Mouse (Mus musculus) left cerebral cortex, postnatal 4 days (tissue): ENCODE data around the gene Mmp14. TPM values are rescaled to one million over a fixed set of nuclear protein-coding genes. Genes with fewer than 3 reads are reported as not detected.

ENCODE experiments used
- total RNA-seq, 2 experiments: library from RNA; stranded (reverse); gene quantifications; 2 replicates each; pipeline ENCODE4 v1.2.3; 2021

Mmp14 gene
- total RNA-seq, 2 experiments from 2014 or later, result 44.0 to 47.9 TPM

Other genes with a start within 250 kb of the Mmp14 start
- gene Dad1, start 177.5 kb upstream of the Mmp14 start, total RNA-seq, result 100 to 1,000 TPM; 103 to 114 TPM
- gene Abhd4, start 177.4 kb upstream of the Mmp14 start, total RNA-seq, result 10 to 100 TPM; 37.1 to 38.9 TPM
- not detected for gene Olfr49, start 146.7 kb upstream of the Mmp14 start, total RNA-seq
- 10 to 100 TPM; 56.8 to 64.1 TPM for gene Oxa1l, start 70.8 kb upstream of the Mmp14 start, total RNA-seq
- gene Slc7a7, start 13.8 kb upstream of the Mmp14 start, total RNA-seq, result 1 to 10 TPM; 2.2 to 3.7 TPM
- 100 to 1,000 TPM; 147 to 150 TPM for gene Mrpl52, start 4.7 kb upstream of the Mmp14 start, total RNA-seq
- 10 to 100 TPM; 39.6 to 39.8 TPM for gene Lrp10, start 32.5 kb downstream of the Mmp14 start, total RNA-seq
- gene Rem2, start 44.5 kb downstream of the Mmp14 start, total RNA-seq, result 10 to 100 TPM; 15.0 to 17.2 TPM
- 10 to 100 TPM; 93.2 to 99.2 TPM for gene Prmt5, start 85.9 kb downstream of the Mmp14 start, total RNA-seq
- 1 to 10 TPM; 8.1 to 9.1 TPM for gene Haus4, start 123.0 kb downstream of the Mmp14 start, total RNA-seq
- 1 to 10 TPM; 4.2 TPM for gene Ajuba, start 145.9 kb downstream of the Mmp14 start, total RNA-seq
- gene 4931414P19Rik, start 174.4 kb downstream of the Mmp14 start, total RNA-seq, result 1 to 10 TPM; 3.2 to 4.4 TPM
- gene Psmb5, start 186.4 kb downstream of the Mmp14 start, total RNA-seq, result 100 to 1,000 TPM; 182 to 197 TPM
- not detected for gene Psmb11, start 189.8 kb downstream of the Mmp14 start, total RNA-seq
- gene Gm17606, start 209.3 kb downstream of the Mmp14 start, total RNA-seq, result not detected
- 10 to 100 TPM; 17.2 to 20.7 TPM for gene Cdh24, start 209.8 kb downstream of the Mmp14 start, total RNA-seq